Comparison of ENCODE assay signal across 15 mouse cellular contexts in the genomic region with DNA sequence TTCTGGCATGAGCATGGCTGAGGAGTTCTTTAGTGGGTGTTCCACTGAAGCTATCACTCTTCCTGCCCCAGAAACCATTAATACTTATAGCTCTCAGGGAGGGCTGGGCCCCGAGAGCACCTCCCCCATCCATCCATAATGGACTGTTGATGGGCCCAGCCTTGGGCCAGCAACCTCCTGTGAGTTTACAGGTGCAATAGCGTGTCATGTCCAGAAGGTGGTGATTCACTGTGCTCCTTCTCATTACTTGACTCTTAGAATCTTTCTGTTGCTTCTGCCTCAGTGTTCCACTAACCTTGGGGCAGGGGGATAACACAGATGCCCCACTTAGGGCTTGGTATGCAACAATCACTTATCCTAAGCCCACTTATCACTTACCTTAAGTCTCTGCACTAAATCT.
A peak's percentile ranks its signal among the peaks of the same experiment; 100 is the strongest.
DNase-seq lines count a peak whose midpoint lies in the region; ATAC-seq and TF ChIP-seq lines count a peak whose summit lies in the region.
"Had no signal": no experiment of that assay in that cellular context is flagged by ENCODE, and none has a peak within 500 bp of the region (broad histone marks: within the 10 kb centered on the region; RNA-seq: fewer than 3 reads in every experiment).

No protein-coding gene starts in this region.

- H3K36me3 ChIP-seq in intestine, postnatal 0 days (ENCODE audit: control insufficient read depth, insufficient read depth): no peaks in the 10 kb centered on the region
- H3K36me3 ChIP-seq in intestine, embryonic 15.5 days: no peaks in the 10 kb centered on the region
- H3K36me3 ChIP-seq in stomach, postnatal 0 days (ENCODE audit: control insufficient read depth, insufficient read depth, low read length): no peaks in the 10 kb centered on the region
- H3K36me3 ChIP-seq: heart, embryonic 15.5 days had no signal

- no peak overlapping the region for H3K9ac ChIP-seq in intestine, postnatal 0 days (ENCODE audit: low read depth, low read length)
- no peak overlapping the region for H3K9ac ChIP-seq in intestine, embryonic 15.5 days
- H3K9ac ChIP-seq in stomach, postnatal 0 days (ENCODE audit: low read length): no peak overlapping the region
- H3K9ac ChIP-seq: heart, embryonic 15.5 days had no signal

- H3K4me3 ChIP-seq in intestine, postnatal 0 days (ENCODE audit: low read depth, low read length): no peak overlapping the region
- no peak overlapping the region for H3K4me3 ChIP-seq in intestine, embryonic 15.5 days (replicated peaks)
- no peak overlapping the region for H3K4me3 ChIP-seq in stomach, postnatal 0 days (ENCODE audit: low read depth, low read length)
- H3K4me3 ChIP-seq: erythroblast, embryonic 14.5 days; heart, embryonic 15.5 days had no signal

- no peak overlapping the region for H3K27ac ChIP-seq in intestine, postnatal 0 days (ENCODE audit: low read depth, low read length)
- H3K27ac ChIP-seq in intestine, embryonic 15.5 days: no peak overlapping the region
- no peak overlapping the region for H3K27ac ChIP-seq in stomach, postnatal 0 days (replicated peaks)
- H3K27ac ChIP-seq: heart, embryonic 15.5 days had no signal

- H3K4me2 ChIP-seq in intestine, postnatal 0 days (replicated peaks; ENCODE audit: low read depth): no peak overlapping the region
- no peak overlapping the region for H3K4me2 ChIP-seq in intestine, embryonic 15.5 days (replicated peaks)
- H3K4me2 ChIP-seq in stomach, postnatal 0 days (replicated peaks; ENCODE audit: low read depth): no peak overlapping the region
- H3K4me2 ChIP-seq: heart, embryonic 15.5 days had no signal

- ATAC-seq in intestine, postnatal 0 days: no peak
- no peak for ATAC-seq in intestine, embryonic 15.5 days
- ATAC-seq in common myeloid progenitor, adult 5-6 weeks (replicated peaks; ENCODE audit: low read depth, poor library complexity, severe bottlenecking): peak; percentile 66; the same call in 1 of the 2 replicates
- ATAC-seq in stomach, postnatal 0 days (ENCODE audit: low FRiP score, low TSS enrichment): peak; percentile 35; the same call in 1 of the 2 replicates

- no peaks in the 10 kb centered on the region for H3K27me3 ChIP-seq in intestine, postnatal 0 days (replicated peaks; ENCODE audit: control insufficient read depth, insufficient read depth, low read length)
- H3K27me3 ChIP-seq in intestine, embryonic 15.5 days (replicated peaks): no peaks in the 10 kb centered on the region
- H3K27me3 ChIP-seq in stomach, postnatal 0 days (ENCODE audit: control insufficient read depth, insufficient read depth, low read length): no peaks in the 10 kb centered on the region
- H3K27me3 ChIP-seq: heart, embryonic 15.5 days had no signal

- 58% methylated on average over 2 of the region's 2 CpGs for WGBS in intestine, postnatal 0 days
- WGBS in intestine, embryonic 15.5 days: 38% methylated on average over 2 of the region's 2 CpGs
- 31% methylated on average over 2 of the region's 2 CpGs for WGBS in stomach, postnatal 0 days

- no peaks in the 10 kb centered on the region for H3K4me1 ChIP-seq in intestine, postnatal 0 days (replicated peaks; ENCODE audit: control insufficient read depth, insufficient read depth, low read length)
- H3K4me1 ChIP-seq in intestine, embryonic 15.5 days (replicated peaks): no peaks in the 10 kb centered on the region
- no peaks in the 10 kb centered on the region for H3K4me1 ChIP-seq in stomach, postnatal 0 days (replicated peaks; ENCODE audit: control insufficient read depth, insufficient read depth)

- peak; percentile 12 for DNase-seq in thymus, postnatal 14 days
- DNase-seq in thymus, postnatal 10 days (ENCODE audit: low spot score in 2 of 2): no peak
- DNase-seq in stomach, postnatal 0 days (ENCODE audit: low spot score): no peak
- DNase-seq in kidney, adult 8-10 months: no peak
- DNase-seq in left cerebral cortex, adult 11 months (ENCODE audit: low spot score): no peak
- DNase-seq: adrenal gland, postnatal 10 days; cerebellum, postnatal 36 days; gastrocnemius, postnatal 25 days; left cerebral cortex, postnatal 4 days; lung, postnatal 10 days had no signal

- H3K9me3 ChIP-seq in intestine, postnatal 0 days (ENCODE audit: control insufficient read depth): no peaks in the 10 kb centered on the region
- no peaks in the 10 kb centered on the region for H3K9me3 ChIP-seq in intestine, embryonic 15.5 days
- H3K9me3 ChIP-seq in stomach, postnatal 0 days (ENCODE audit: control insufficient read depth, low read length): no peaks in the 10 kb centered on the region
- H3K9me3 ChIP-seq: heart, embryonic 15.5 days had no signal

- TF ChIP-seq CTCF in intestine, postnatal 0 days (IDR thresholded peaks at IDR 0.05; ENCODE audit: low read depth): peak; percentile 55
- TF ChIP-seq CTCF in stomach, postnatal 0 days (IDR thresholded peaks at IDR 0.05; ENCODE audit: low read depth): peak; percentile 54

- TF ChIP-seq EP300 in stomach, postnatal 0 days (optimal IDR thresholded peaks at IDR 0.05): no peak

Comparison
In these comparisons a context has a peak if more than half of its experiments do, and no peak if none do; other contexts are left out.
1. ATAC-seq: peak in common myeloid progenitor, adult 5-6 weeks (single experiment) and stomach, postnatal 0 days (single experiment); none in intestine, postnatal 0 days (single experiment) and intestine, embryonic 15.5 days (single experiment).